Mouse (Mus musculus) ES-E14 (cell line): Measurements from ENCODE around the gene Phyh. TPM values are rescaled to one million over a fixed set of nuclear protein-coding genes. Genes with fewer than 3 reads are reported as not detected.

Experiments used
- DNase-seq: peaks from one replicate; pipeline ENCODE4 v3.0.0-alpha.2; 2013; ENCODE audit warnings: low read depth, low spot score
- H3K27ac ChIP-seq: 2 replicates; pipeline ENCODE4 v1.5.1; 2012; ENCODE audit warnings: low read depth, mild to moderate bottlenecking, low read length, moderate library complexity, mixed read lengths; ENCODE audit not compliant: poor library complexity, insufficient read depth, severe bottlenecking
- H3K36me3 ChIP-seq: 2 replicates; pipeline ENCODE4 v1.6.1; 2012; ENCODE audit warnings: mild to moderate bottlenecking, low read length, moderate library complexity, mixed read lengths; ENCODE audit not compliant: control insufficient read depth, poor library complexity, insufficient read depth, severe bottlenecking
- H3K4me1 ChIP-seq, 2 experiments: fragments of 150-350 bp in 1 of 2; sonication (generic) in 1 of 2; 2 replicates each; pipeline ENCODE4 v1.6.1; 2012; ENCODE audit warnings: low read length in 2 of 2, mild to moderate bottlenecking in 1 of 2, mixed read lengths in 1 of 2; ENCODE audit not compliant: control insufficient read depth in 2 of 2, insufficient read depth in 2 of 2, poor library complexity in 1 of 2
- H3K4me3 ChIP-seq, 2 experiments: fragments of 150-350 bp in 1 of 2; sonication (generic) in 1 of 2; 2 replicates each; pipeline ENCODE4 v1.5.1; 2012; ENCODE audit warnings: low read length in 2 of 2, low read depth in 1 of 2, mild to moderate bottlenecking in 1 of 2, mixed read lengths in 1 of 2; ENCODE audit not compliant: insufficient read depth in 1 of 2, poor library complexity in 1 of 2, severe bottlenecking in 1 of 2
- H3K9ac ChIP-seq: 2 replicates; pipeline ENCODE4 v1.6.1; 2012; ENCODE audit warnings: low read depth, mild to moderate bottlenecking, low read length, mixed read lengths; ENCODE audit not compliant: poor library complexity, insufficient read depth, severe bottlenecking
- H3K9me3 ChIP-seq: fragments of 150-350 bp; sonication (generic); 2 replicates; pipeline ENCODE4 v1.6.1; 2012; ENCODE audit warnings: low read depth, mild to moderate bottlenecking, low read length; ENCODE audit not compliant: control insufficient read depth, insufficient read depth
- CHD2 ChIP-seq: IDR thresholded peaks from 2 replicates; pipeline ENCODE4 v1.6.1; 2014; ENCODE audit warnings: mild to moderate bottlenecking, low read depth, low read length, inconsistent platforms
- HCFC1 ChIP-seq: IDR thresholded peaks from 2 replicates; pipeline ENCODE4 v1.6.1; 2012; ENCODE audit warnings: low read length, inconsistent platforms, borderline replicate concordance; ENCODE audit not compliant: insufficient read depth
- MAFK ChIP-seq: IDR thresholded peaks from 2 replicates; pipeline ENCODE4 v1.6.1; 2014; ENCODE audit warnings: mild to moderate bottlenecking, low read depth, low read length, inconsistent platforms; ENCODE audit not compliant: insufficient read depth
- ZC3H11A ChIP-seq: IDR thresholded peaks from 2 replicates; pipeline ENCODE4 v1.6.1; 2012; ENCODE audit warnings: low read depth, mild to moderate bottlenecking, inconsistent platforms, low read length, borderline replicate concordance
- ZNF384 ChIP-seq: IDR thresholded peaks from 2 replicates; pipeline ENCODE4 v1.6.1; 2012; ENCODE audit warnings: low read depth, low read length, inconsistent platforms
- in situ Hi-C, 2 experiments: fragments of 600-800 bp; cut with MboI; formaldehyde crosslinking; loops; one replicate each; pipeline ENCODE4 v1.15.1; 2025; ENCODE audit warnings: low sequenced_read_pairs in 2 of 2, inconsistent platforms in 1 of 2; ENCODE audit not compliant: unreplicated experiment in 2 of 2
- total RNA-seq: library from RNA; depleted of rRNA; stranded (reverse); fragments of 300-350 nt; gene quantifications from 2 replicates; pipeline ENCODE4 v1.2.3, GENCODE M21; 2012

Phyh gene
- total RNA-seq, 1 experiment, result 22.0 TPM

DNA sequence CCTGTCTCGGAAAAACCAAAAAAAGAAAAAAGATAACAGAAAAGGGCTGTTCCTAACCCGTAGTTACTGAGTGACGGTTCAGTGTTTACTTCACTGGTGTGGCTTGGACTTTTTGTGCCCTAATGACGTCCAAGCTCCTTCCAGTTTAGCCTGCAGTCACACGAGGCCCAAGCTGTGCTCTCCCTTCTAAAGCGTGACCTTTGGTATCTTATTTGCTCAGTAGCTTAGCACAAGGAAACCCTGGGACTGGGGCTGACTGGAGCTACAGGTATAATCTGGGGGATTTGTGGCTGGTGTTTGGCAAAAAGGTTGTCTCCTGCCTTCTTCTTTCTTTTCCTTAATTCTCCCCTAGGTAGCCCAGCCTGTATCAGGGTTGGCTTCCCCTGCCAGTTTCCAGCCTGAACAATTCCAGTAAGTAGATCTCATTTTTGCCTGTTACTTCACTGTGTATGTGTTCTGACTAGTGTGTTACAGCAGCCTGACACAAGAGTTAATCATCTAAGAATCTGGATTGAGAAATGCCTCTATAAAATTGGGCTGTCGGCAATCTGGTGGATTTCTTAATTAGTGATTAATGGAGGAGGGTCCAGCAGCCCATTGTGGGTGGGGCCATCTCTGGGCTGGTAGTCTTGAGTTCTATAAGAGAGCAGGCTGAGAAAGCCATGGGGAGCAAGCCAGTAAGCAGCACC lies 3.8 kb downstream of the Phyh start:
- H3K36me3 ChIP-seq, result peaks cover 5% of the 10 kb centered on the region; the same call in 1 of the 2 replicates
- TF ChIP-seq ZNF384 (no peak), MAFK (no peak), HCFC1 (no peak), CHD2 (no peak), ZC3H11A (no peak)
- H3K4me3 ChIP-seq, result no peak overlapping the region
- no peaks in the 10 kb centered on the region; the same call in 1 of the 2 replicates for H3K9me3 ChIP-seq
- in situ Hi-C loops, result no loop called here
- no peak for DNase-seq
- peaks cover 0 to 4% of the 10 kb centered on the region in 2 experiments; a peak in 1 of 4 replicates for H3K4me1 ChIP-seq
- no peak overlapping the region for H3K27ac ChIP-seq
- H3K9ac ChIP-seq, result no peak overlapping the region

DNA sequence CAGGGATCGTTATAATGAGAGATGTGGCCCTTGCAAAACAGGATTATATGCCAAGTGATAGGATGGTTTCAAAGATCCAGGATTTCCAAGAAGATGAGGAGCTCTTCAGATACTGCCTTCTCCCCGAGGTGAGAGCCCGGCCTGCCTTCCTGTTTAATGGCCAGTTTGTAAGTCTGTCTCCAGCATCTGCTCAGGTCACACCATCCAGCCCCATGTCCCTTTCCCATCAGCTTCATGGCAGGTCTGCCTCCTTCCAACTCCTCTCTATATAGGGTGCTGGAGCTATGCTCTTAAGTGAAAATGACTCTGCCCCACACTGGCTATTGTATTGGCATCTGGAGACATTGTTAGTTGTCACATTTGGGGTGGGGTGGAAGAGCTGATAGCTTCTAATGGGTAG lies 8.6 kb downstream of the Phyh start:
- H3K9me3 ChIP-seq, result no peaks in the 10 kb centered on the region; the same call in 1 of the 2 replicates
- no peaks in the 10 kb centered on the region for H3K4me1 ChIP-seq
- peaks cover 5% of the 10 kb centered on the region for H3K36me3 ChIP-seq
- TF ChIP-seq ZNF384, result no peak
- no peak for TF ChIP-seq HCFC1
- no peak for TF ChIP-seq CHD2
- TF ChIP-seq ZC3H11A, result no peak
- no peak for TF ChIP-seq MAFK
- in situ Hi-C loops, result no loop called here
- H3K27ac ChIP-seq, result no peak overlapping the region
- no peak overlapping the region for H3K9ac ChIP-seq
- no peak overlapping the region for H3K4me3 ChIP-seq
- no peak for DNase-seq

- Histone ChIP-seq H3K4me1 (no peaks in the 10 kb centered on the region), H3K4me3 (no peak overlapping the region), H3K27ac (no peak overlapping the region), H3K36me3 (peaks cover 7% of the 10 kb centered on the region), H3K9me3 (no peaks in the 10 kb centered on the region; the same call in 1 of the 2 replicates), H3K9ac (no peak overlapping the region)
- TF ChIP-seq ZC3H11A (no peak), ZNF384 (no peak), HCFC1 (no peak), CHD2 (no peak), MAFK (no peak)
- no peak for DNase-seq
- in situ Hi-C loops, result no loop called here
These were observed 10.4 kb downstream of the Phyh start for GRCm38 (mm10) chr2:4929230-4929629.

DNA sequence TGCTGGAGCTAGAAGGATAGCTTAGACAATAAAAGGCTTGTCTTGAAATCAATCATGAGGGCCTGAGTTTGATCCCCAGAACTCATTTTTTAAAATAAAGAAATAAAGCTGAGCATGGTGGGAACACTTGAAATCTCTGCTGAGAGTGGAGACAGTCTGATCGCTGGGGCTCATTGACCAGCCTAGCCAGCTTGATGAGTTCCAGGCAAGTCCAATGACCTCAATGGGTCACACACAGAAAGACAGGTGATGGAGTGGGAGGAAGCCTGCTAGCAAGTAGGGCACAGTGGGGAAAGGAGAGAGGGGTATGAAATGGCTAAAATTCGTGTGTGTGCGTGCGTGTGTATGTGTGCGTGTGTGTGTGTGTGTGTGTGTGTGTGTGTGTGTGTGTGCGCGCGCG lies 15.7 kb downstream of the Phyh start:
- in situ Hi-C loops, result no loop called here

More for the DNA sequence above, 15.7 kb downstream of the Phyh start:
- no peak overlapping the region for H3K27ac ChIP-seq
- H3K9ac ChIP-seq, result no peak overlapping the region
- no peak for TF ChIP-seq ZC3H11A
- TF ChIP-seq ZNF384, result no peak
- TF ChIP-seq HCFC1, result no peak
- no peak for TF ChIP-seq CHD2
- TF ChIP-seq MAFK, result no peak
- H3K4me1 ChIP-seq, result no peaks in the 10 kb centered on the region
- H3K4me3 ChIP-seq, result no peak overlapping the region
- no peaks in the 10 kb centered on the region for H3K9me3 ChIP-seq
- DNase-seq, result no peak
- peaks cover 5% of the 10 kb centered on the region for H3K36me3 ChIP-seq
